Mouse (Mus musculus) c-Kit-positive CD71-positive TER-119-negative erythroid progenitor cells, embryonic 14.5 days (primary cell): Measurements from ENCODE around the gene Iqsec1.

ENCODE experiments used
- DNase-seq: peaks from one replicate; pipeline ENCODE4 v3.0.0-alpha.2; 2013; ENCODE audit warnings: low read depth

Iqsec1 gene

DNA sequence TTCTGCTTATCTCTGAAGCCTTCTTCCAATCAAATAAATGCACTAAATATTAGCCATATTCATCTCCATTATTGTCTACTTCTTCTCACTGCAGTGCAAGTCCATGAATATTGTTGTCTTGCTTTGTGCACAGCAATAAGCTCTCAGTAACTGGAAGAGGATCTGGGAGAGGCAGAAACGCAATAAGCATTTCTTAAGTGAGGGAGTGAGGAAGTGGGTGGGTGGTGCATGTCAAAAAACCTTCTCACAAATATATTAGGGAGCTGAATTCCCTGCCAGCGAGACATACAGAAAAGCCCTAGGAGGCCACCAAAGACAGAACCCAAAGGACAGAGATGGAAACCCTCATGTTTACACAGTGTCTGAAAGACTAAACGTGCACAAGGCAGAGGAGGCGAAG, 35.1 kb downstream of the Iqsec1 start:
- DNase-seq = no peak

DNA sequence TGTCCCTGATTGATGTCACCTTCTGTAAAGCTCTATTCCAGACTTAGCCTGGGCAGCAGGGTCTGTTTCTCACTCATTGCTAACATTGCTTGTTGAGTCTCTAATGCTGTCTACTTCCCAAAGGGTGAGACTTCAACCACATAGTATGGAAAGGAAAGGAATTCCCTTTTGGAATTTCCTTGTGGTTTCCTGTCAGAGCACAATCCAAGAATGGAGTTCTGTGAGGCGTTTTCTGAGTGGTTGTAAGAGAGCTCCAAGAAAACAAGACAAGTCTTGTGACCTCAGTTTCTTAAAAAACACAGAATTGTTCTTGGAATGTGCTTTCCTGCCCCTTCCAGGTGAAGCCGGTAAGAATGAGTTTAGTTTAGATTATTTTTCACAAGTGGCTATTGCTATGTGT, 37.5 kb downstream of the Iqsec1 start:
- DNase-seq = no peak

DNA sequence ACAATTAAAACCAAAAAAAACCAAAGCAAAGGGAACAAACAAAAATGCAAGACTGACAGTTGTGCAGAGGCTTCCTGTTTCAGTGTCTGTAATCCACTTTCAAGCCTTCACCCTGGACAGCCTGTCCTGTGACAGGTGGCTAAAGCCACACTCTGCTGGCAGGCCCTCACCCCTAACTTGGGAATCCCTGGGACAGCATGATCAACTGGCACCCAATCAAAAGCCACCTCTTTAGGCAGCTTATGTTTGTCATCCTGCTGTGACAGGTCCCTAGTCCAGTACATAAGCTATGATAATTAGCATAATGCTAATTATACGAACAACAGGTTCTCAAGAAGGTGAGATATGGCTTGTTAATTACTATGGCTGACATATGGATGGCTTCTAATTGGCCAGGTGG, 40.4 kb downstream of the Iqsec1 start:
- DNase-seq = no peak

DNA sequence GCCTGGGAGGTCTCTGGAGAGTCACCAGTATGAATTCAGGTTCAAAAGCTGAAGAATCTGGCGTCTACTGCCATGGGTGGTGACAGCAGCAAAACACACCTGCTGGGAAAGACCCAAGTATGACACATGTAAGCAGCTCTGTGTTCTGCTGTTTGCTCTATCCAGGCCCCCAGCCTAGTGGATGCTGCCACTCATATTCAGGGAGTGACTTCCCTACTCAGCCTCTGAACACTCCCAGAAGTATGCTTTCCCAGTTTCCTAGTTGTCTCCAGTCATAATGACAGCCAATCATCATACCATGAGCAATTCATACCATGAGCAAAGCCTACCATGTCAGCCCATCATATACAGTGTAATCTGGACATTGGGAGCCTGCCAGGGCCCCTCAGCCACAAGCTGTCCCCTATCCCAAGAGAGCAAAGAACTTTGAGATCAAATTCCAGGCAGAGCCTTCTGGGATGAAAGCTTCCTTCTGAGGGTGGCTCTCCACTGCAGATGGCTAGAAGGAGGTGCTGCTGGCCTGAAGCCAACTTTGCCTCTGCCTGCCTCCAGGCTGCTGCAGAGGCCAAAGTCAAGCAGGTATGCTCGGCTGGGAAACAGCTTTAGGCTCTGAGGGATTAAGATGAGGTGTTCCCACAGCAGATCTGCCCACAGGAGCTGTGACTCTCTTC, 42.8 kb downstream of the Iqsec1 start:
- DNase-seq = no peak

DNA sequence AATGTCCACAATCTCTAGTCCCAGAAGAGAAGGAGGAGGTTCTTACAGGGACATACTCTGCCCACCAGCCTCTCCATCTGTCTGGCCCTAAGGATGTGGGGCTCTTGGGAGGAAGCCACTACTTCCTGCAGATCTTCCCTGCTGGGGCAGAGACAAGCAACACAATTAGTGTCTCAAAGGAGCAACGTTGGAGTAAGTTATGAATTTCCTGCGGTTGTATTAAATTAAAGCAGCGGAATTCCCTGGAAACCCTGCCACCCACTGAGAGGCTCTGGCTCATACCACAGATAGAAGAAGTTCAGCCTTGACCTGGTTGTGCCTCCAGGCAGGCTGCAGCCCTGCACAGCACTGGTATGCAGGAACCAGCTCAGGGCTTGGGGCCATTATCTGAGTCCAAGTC, 47.2 kb downstream of the Iqsec1 start:
- no peak for DNase-seq

DNA sequence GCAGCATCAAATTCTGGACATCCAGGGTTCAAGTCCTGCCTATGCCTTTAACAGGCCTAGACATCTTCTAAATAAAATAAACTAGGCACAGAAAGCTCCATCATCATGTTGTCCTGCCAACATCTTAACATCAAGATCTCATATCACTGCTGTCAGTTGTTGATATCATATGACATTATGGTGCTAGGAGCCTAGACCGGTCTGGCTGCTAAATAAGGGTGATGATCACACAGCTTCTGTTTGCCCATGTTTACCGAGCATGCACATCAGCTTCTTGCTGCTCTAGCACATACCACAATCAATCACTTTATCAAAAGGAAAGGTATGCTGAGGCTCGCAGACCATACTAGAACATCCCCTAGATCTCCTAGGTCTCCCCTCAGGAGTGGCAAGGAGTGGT, 54.8 kb downstream of the Iqsec1 start:
- DNase-seq = no peak

DNA sequence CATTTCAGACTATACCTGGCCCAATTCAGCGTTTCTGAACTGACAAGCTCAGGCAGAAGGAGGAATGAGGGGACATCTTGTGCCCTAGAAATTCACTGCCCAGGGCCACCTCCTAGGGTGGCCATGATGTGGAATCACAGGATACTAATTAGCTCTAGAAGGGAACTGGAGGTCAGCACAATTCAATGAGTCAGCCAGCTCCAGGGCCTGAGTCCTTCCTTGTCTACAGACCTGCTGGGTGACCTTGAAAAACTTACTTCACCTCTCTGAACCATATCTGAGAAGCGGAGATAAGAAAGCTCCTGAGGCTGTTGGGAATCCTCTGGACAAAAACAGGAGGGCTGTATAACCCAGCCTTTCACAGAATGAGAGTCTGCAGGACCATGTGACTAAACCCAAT, 59.7 kb downstream of the Iqsec1 start:
- no peak for DNase-seq

DNA sequence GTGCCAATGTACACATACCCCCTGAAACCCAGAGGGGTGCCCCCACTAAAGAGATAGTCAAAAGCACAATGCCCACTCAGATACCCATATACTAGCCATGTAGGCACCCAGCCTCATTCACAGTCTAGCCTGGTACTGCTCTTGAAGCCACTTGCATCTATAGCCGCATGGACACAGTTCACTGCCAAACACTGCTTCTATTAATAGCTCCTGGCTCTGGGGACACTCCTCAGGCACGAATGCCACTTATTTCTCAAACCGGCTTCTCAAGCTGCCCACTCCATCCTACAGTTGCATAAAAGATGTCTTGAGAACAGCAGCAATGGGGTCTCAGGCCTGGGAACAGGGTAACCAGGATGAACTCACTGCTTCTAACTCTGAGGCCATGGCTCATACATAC, 63.0 kb downstream of the Iqsec1 start:
- DNase-seq = no peak

DNA sequence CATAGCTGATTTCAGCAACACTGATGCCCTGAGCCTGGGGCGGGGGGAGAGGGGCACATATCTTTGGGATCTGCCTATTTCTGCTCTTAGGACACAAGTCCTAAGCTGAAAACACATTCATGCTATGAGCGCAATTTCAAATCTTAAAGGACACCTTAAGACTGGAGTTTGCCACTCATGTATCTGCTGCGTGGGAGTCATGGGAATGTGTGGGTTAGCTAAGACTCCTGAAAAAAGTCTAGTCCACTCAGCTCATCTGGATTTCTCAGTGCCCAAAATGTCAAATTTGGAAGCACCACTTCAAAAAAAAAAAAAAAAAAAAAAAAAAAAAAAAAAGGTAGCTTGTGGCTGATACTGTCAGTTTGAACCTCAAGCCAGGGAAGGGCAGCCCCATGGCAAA, 63.7 kb downstream of the Iqsec1 start:
- DNase-seq = no peak

DNA sequence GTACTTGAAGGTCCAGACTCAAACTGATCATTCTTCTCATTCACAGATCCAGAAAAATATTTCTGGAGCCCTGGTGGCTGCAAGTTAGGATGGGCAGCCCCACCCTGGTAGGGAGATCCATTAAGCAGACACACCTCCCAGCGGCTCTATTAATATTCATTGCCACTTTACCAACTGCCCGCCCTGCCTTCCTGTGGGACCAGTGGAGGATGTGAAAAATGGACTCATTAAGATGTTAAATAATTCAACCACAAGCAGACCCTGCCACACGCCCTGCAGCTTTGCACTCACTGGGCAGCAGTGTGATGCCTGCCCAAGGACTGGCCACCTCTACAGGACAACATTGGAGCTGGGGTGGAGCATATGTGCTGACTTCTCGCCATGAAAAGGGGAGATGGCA, 64.1 kb downstream of the Iqsec1 start:
- no peak for DNase-seq

DNA sequence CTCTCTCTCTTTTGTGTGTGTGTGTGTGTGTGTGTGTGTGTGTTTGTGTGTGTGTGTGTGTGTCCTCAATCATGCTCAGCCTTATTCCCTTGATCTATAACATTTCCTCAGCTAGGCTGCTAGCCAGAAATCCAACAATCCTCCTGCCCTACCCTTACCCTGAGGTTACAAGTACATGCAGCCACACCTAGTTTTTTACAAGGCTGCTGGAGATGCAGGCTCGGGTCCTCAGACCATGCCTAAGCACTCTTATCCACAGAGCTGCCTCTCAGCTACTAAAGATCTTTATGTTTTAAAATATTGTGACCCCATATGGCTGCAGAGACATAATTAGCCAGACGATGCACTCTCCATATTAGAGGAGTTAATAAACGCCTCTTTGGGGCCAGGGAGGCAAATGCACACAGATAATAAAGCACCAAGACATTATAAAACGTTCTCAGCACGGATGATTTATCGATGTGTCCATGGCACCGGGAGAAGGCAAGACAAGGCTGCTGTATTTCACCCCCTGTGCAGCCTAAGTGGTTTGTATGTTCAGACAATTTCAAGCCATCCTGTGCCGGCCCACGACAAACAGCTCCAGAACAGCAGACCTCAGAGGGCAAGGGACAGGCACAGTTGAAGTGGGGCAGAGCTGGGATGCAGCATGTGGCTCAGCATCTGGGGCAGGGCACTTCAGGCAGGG, 67.1 kb downstream of the Iqsec1 start:
- no peak for DNase-seq

DNA sequence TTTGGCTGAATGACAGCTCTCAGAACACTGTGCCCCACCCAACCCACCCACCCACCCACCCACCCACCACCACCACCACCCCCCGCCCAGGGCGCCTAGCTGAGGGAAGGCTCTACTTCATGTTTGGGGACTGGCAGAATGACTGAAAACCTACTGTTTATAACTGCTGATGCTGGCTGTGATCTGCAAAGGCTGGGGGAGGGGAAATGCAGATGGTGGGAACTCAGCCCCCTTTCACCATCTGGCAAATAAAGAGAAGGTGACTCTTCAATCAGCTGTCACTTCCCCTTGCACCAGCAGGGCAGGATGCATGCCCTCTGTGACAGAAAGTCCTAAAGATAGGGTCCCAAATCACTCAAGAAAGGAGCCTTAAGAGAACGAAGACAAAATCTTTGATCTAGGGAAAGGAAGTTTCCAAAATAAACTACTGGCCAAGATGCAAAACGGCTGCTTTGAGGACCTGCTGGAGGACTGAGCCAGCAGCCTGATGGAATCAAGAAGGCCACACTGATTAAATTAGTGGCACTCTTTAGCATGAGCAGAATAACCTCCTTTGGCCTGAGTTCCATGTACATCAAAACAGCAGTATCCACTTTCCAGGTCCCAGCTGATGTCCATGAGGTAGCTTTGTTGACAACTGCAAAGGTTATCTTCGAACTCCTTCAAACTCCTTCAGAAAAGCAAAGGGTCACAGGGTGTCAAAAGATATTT, 67.8 kb downstream of the Iqsec1 start:
- DNase-seq = no peak

DNA sequence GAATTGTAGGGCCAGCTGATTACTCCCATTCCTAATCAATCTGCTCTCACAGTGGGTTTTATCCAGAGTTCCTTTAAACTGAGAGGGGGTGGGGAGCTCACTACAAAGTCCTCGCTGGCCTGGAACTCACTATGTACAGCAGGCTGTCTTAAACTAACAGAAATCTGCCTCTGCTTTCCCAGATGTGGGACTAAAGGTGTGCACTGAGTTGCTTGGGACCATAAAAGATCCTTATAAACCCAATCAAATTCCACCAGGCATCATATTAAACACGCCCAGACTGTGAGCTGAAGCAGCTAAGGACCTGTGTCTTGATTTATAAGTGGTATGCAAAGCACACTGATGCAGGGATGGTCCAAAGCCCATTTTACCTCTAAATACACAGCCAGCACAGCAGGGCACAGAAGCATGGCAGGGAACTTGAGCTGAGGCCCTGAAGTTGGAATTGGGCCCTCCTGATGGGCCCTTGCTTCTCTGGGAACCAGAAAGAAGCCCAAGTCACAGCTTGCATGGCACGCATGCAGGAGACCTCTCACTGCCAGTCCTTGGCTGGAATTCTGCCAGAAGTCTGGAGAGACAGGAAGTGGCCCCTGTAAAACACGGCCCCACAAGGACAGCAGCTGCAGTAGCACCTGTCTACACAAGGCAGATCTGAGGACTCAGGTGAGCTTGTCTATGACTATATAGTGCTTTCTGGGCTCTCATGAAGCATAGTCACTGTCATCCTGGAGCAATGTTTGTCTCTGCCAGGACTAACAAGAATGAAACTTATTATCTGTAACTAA, 68.7 kb downstream of the Iqsec1 start:
- DNase-seq = no peak

DNA sequence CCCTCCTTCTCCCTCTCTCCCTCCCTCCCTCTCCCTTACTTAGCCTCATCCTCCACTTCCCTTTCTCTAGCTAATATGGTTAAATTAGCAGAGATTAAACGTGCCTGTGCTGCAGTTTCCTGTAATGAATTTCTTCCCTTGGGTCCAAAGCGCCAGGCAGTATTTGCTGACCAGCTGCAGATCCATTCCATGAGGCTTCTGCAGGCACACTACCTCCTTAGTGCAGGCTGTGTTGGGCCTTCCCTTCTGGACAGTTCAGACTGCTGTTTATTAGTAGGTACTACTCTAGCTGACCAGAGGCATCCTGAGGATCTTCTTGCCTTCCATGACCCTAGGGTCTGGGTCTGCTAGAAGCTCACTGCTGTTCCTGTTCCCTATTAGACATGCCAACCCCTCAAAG, 72.9 kb downstream of the Iqsec1 start:
- no peak for DNase-seq

DNA sequence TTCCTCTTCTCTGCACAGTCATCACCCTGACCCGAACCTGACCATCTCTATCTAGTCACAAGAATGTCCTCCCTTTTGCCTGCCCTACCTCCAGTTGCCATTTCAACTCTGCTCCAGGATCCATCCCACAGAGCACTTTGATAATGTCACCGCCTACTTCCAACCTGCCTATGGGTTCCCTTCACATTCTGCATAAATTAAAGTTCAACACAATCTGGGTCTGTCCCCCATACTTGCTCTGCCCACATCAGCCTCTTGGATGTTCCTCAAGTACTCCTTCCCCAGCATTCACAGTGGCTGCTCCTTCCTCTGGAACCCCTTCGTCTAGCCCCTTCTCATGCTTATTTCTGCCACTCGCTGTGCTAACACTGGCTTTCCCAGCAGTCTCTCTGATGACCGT, 74.7 kb downstream of the Iqsec1 start:
- no peak for DNase-seq

DNA sequence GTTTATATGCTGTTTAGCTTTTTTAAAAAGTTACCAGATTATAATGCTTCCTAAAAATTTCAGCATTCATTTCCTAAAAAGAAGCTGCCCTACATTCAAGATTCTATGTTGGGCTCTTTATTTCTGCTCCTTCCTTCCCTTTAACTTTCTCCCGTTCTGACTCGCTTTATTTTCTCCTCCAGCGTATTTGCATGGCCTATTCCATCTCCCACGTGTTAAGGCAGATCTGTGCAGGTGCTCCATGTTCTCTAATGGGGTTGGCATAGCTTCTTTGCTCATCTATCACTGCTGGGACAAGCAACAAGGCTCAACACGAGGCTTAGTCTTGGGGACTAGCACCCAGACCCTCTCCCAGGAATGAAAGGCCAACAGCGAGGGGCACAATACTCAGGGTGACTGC, 75.7 kb downstream of the Iqsec1 start:
- no peak for DNase-seq

DNA sequence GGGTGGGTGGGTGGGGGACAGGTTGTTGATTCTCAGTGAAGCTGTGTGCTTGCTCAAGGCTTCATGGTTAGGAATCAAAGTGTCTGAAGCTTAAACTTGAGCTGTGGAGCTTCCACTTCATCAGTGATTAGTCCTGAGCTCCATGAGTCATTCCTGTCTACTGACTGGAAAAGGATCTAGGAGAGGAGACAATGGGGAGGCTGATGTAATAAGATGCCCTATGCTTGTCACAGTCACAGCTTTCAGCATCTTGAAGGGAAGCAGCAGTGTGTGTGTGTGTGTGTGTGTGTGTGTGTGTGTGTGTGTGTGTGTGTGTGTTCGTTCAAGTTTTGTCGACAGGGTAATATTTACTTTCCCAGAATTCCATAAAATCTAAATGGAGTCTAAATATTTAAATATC, 84.3 kb downstream of the Iqsec1 start:
- no peak for DNase-seq

DNA sequence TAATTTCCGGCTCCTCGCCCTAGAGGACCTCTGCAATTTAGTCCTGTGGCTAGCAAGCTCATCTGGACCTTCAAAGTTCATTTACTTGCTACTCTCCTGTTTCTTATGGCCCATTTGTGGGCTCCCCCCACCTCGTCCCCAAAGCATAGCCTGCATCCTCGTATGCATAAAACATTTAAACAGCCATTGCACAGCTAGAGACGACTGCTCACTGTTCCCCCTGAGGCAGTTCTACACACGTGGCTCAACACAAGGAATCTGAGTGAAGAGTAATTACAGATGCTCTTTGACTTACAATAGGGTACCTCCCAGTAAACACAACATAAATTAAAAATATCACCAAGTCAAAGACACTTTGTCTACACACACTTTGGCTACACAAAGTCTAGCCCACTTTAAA, 88.2 kb downstream of the Iqsec1 start:
- no peak for DNase-seq

DNA sequence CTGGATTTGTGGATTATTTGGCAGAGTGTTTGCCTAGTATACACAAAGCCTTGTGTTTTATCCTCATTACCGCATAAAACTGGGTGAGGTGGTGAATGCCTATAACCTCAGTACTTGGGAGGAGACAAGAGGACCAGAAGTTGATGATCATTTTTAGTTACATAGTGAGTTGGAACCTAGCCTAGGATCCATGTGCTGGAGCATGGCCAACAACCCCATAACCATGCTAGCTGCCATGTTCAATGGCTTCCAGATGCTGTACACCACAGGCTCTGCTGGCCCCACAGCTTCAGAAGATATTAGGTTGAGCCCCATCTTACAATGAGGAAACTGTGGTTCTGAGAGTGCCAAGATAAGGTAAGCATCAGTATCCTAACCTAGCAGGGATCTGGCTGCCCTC, 89.2 kb downstream of the Iqsec1 start:
- no peak for DNase-seq

DNA sequence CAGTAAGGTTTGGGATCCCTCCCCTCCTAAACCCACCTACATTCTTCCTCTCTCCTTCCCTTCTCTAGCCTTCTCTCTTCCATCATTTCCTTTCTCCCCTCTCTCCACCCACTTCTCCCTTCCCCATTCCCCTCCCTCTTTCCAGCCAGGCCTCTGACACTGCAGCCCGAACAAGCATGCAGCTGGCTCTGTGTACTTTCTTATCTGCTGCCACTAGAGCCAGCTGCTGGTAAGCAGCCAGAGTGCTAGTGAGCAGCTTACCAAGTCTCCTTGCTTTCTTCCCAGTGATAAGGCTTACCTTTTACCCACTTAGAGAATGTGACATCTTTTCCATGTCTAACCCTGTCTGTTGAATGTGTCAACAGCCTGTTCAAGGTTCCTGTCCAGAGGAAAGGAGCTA, 90.4 kb downstream of the Iqsec1 start:
- DNase-seq = no peak

DNA sequence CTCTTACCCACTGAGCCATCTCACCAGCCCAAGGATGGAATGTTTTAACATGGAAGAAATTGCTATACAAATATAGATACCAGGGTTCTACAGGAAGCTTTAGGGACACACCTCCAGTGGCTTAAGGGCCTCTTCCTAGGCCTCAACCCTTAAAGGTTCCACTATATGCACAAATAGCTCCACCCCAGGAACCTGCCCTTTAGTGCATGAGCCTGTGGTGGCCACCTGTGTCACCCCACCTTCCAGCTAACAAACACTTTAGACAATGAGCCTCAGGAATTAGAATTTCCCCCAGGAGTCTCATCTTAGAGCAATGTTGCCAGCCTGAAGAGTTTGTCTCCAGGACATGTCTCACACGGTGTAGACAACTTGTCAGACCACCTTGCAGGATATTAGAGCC, 96.1 kb downstream of the Iqsec1 start:
- no peak for DNase-seq

DNA sequence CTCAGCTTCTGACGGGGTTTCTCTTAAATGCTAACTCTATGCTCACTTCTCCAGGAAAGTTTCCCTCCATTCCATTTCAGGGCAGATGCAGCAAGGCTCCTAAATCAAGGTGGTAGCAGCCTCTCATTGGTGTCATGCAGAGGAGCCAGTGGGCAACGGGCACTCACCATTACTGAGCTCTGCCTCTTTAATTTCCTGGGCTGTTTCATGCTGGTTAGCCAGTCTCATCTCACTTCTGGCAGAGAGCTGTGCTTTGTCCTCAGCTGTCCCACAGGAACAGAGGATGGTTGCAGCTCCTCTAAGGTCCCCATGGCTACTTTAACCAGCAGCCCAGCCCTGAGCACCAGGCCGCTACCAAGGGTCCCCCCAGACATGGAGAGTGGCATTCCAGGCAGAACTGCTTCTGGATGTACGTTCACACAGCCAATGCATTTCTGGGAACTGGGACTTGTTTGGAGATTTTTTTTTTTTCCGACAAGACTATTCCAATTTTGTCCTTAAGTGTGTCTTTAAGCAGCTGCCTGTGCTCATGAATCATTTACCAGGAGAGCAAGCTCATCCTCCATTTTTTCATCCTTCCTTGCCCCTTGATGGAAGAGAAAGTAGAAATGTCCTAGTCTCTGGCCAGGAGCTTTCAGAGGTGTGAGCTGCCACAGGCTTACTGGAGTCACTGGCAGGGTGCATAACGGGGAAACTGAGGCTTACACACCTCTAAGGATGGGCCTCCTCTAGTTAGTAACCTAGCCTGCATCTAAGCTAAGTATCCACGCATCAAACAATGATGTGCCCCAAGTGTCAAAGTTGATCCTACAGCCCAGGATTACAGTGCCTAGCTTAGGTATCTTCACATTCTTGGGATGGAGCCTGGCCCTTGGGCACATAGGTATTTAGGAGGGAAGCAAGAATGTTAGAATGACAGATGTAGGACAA, 98.9 kb downstream of the Iqsec1 start:
- DNase-seq = no peak
